In genomic region chr12:82470362-82470936, GRCm38 (mm10) we compare ENCODE assay signal across 8 mouse cellular contexts.
DNase-seq lines count a peak whose midpoint lies in the region; ATAC-seq and TF ChIP-seq lines count a peak whose summit lies in the region.

No protein-coding gene starts in this region.

- peak; percentile 69 for ATAC-seq in inflammation-experienced regulatory T-cells, adult 6 months

- peak overlapping the region; percentile 39 for H3K4me3 ChIP-seq in cortical plate, adult 2 months (ENCODE audit: insufficient read depth, low read length)
- H3K4me3 ChIP-seq in macrophage (ENCODE audit: inconsistent target), result peak overlapping the region; percentile 45

- peaks cover 3% of the 10 kb centered on the region; the same call in 1 of the 2 replicates for H3K4me1 ChIP-seq in cortical plate, adult 2 months (ENCODE audit: control insufficient read depth, insufficient read depth, low read length)

- peak; percentile 71 for TF ChIP-seq POLR2A in cortical plate, adult 2 months (IDR thresholded peaks at IDR 0.05; ENCODE audit: extremely low read depth, insufficient read depth, low read length)

- no peaks in the 10 kb centered on the region for H3K79me2 ChIP-seq in macrophage (ENCODE audit: inconsistent target)

- 2% methylated on average over 18 of the region's 18 CpGs for whole genome bisulfite sequencing in macrophage (ENCODE audit: missing documents)

- intact Hi-C loops in gastrocnemius, postnatal 14 days (cut with DNase I; ENCODE audit: low total_unique reads), result no loop called here

- no peak for TF ChIP-seq CTCF in cortical plate, adult 2 months (IDR thresholded peaks at IDR 0.05; ENCODE audit: extremely low read depth, insufficient read depth, low read length)

- H3K36me3 ChIP-seq in macrophage (ENCODE audit: inconsistent target), result no peaks in the 10 kb centered on the region

- DNase-seq in adipocyte (ENCODE audit: low spot score), result peak; percentile 60
- peak; percentile 75 for DNase-seq in gastrocnemius, postnatal 14 days
- peak; percentile 57 to 80 for DNase-seq in left cerebral cortex, adult 8-10 months (ENCODE audit: low spot score in 2 of 2)
- peak; percentile 84 to 88 for DNase-seq in right cerebral cortex, adult 2 months (ENCODE audit: low spot score in 2 of 2)
- no peak for DNase-seq in c-Kit-positive CD71-positive TER-119-positive erythroid progenitor cells, embryonic 14.5 days (ENCODE audit: low spot score)

- no peak overlapping the region for H3K27ac ChIP-seq in cortical plate, adult 2 months (ENCODE audit: insufficient read depth, low read length)
- H3K27ac ChIP-seq in macrophage, result no peak overlapping the region
